Mouse (Mus musculus) C2C12 (cell line): ENCODE measurements around the gene Rabgap1l. TPM values are rescaled to one million over a fixed set of nuclear protein-coding genes. Genes with fewer than 3 reads are reported as not detected.

Experiments
- H3K27me3 ChIP-seq: one replicate; pipeline ENCODE4 v1.6.1; 2011; ENCODE audit not compliant: control insufficient read depth, insufficient read depth, insufficient read length
- H3K36me3 ChIP-seq: one replicate; pipeline ENCODE4 v1.6.1; 2011; ENCODE audit not compliant: control insufficient read depth, insufficient read depth
- H3K4me3 ChIP-seq: one replicate; pipeline ENCODE4 v1.5.1; 2011; ENCODE audit warnings: mild to moderate bottlenecking, control low read depth; ENCODE audit not compliant: poor library complexity, insufficient read depth, severe bottlenecking
- H3K79me2 ChIP-seq: one replicate; pipeline ENCODE4 v1.6.1; 2011; ENCODE audit not compliant: control insufficient read depth, insufficient read depth
- H3K79me3 ChIP-seq: one replicate; pipeline ENCODE4 v1.6.1; 2011; ENCODE audit warnings: low read depth, control low read depth
- H3ac ChIP-seq: one replicate; pipeline ENCODE3; 2011; ENCODE audit warnings: low read depth; ENCODE audit not compliant: control insufficient read depth, insufficient read length
- CEBPB ChIP-seq: IDR thresholded peaks from one replicate; pipeline ENCODE4 v1.6.1; 2011; ENCODE audit warnings: low read depth, mild to moderate bottlenecking, control low read depth, moderate library complexity
- CTCF ChIP-seq: IDR thresholded peaks from one replicate; pipeline ENCODE4 v1.5.1; 2011; ENCODE audit not compliant: control insufficient read depth, insufficient read depth, insufficient read length
- FOSL1 ChIP-seq: IDR thresholded peaks from one replicate; pipeline ENCODE4 v1.8.0; 2011; ENCODE audit warnings: mild to moderate bottlenecking, low read length; ENCODE audit not compliant: poor library complexity, insufficient read depth, severe bottlenecking
- MAX ChIP-seq: IDR thresholded peaks from one replicate; pipeline ENCODE4 v1.6.1; 2011; ENCODE audit warnings: mild to moderate bottlenecking, control low read depth
- MYOD1 ChIP-seq: IDR thresholded peaks from one replicate; pipeline ENCODE4 v1.6.1; 2011; ENCODE audit warnings: low read depth; ENCODE audit not compliant: control insufficient read depth, insufficient read length
- MYOG ChIP-seq: IDR thresholded peaks from one replicate; pipeline ENCODE4 v1.6.1; 2011; ENCODE audit not compliant: control insufficient read depth, insufficient read length; ENCODE audit errors: extremely low read depth
- USF1 ChIP-seq: IDR thresholded peaks from one replicate; pipeline ENCODE4 v1.6.1; 2011; ENCODE audit warnings: low read depth, mild to moderate bottlenecking, control low read depth, moderate library complexity
- polyA plus RNA-seq: library from polyadenylated mRNA; unstranded; fragments of >200 nt; fragmentation: generic; extraction: Trizol; gene quantifications from one replicate; pipeline ENCODE4 v1.2.1, GENCODE M21; 2012; ENCODE audit warnings: missing spikeins

Rabgap1l gene
- polyA plus RNA-seq, 1 experiment, result 3.2 TPM

GRCm38 (mm10) chr1:160550636-160551035, 242.4 kb downstream of the Rabgap1l start:
- Histone ChIP-seq H3K36me3 (no peaks in the 10 kb centered on the region), H3K4me3 (no peak overlapping the region), H3K27me3 (no peaks in the 10 kb centered on the region), H3ac (no peak overlapping the region), H3K79me2 (no peaks in the 10 kb centered on the region), H3K79me3 (no peaks in the 10 kb centered on the region)
- TF ChIP-seq MYOG (no peak), CEBPB (no peak), FOSL1 (no peak), MAX (no peak), CTCF (no peak), USF1 (peak; percentile 39), MYOD1 (no peak)

- Histone ChIP-seq H3K36me3 (no peaks in the 10 kb centered on the region), H3K79me3 (no peaks in the 10 kb centered on the region), H3K79me2 (no peaks in the 10 kb centered on the region), H3K27me3 (no peaks in the 10 kb centered on the region), H3K4me3 (no peak overlapping the region), H3ac (no peak overlapping the region)
- TF ChIP-seq MYOD1 (no peak), MAX (no peak), CTCF (no peak), MYOG (no peak), USF1 (no peak), CEBPB (no peak), FOSL1 (no peak)
These were observed 244.8 kb downstream of the Rabgap1l start for GRCm38 (mm10) chr1:160547934-160548876.

GRCm38 (mm10) chr1:160535649-160536048, 257.4 kb downstream of the Rabgap1l start:
- Histone ChIP-seq H3ac (no peak overlapping the region), H3K4me3 (no peak overlapping the region), H3K79me3 (no peaks in the 10 kb centered on the region), H3K27me3 (no peaks in the 10 kb centered on the region), H3K36me3 (no peaks in the 10 kb centered on the region), H3K79me2 (no peaks in the 10 kb centered on the region)
- TF ChIP-seq MYOG (no peak), FOSL1 (no peak), CTCF (no peak), MAX (no peak), MYOD1 (no peak), USF1 (no peak), CEBPB (no peak)

- TF ChIP-seq FOSL1 (no peak), MAX (no peak), CEBPB (no peak), MYOD1 (no peak), CTCF (no peak), MYOG (no peak), USF1 (no peak)
- Histone ChIP-seq H3K4me3 (no peak overlapping the region), H3K27me3 (no peaks in the 10 kb centered on the region), H3K79me3 (no peaks in the 10 kb centered on the region), H3K36me3 (no peaks in the 10 kb centered on the region), H3K79me2 (no peaks in the 10 kb centered on the region), H3ac (no peak overlapping the region)
These were observed 258.3 kb downstream of the Rabgap1l start for GRCm38 (mm10) chr1:160534571-160535335.

GRCm38 (mm10) chr1:160533209-160533820, 259.7 kb downstream of the Rabgap1l start:
- Histone ChIP-seq H3K4me3 (no peak overlapping the region), H3K27me3 (no peaks in the 10 kb centered on the region), H3K79me2 (no peaks in the 10 kb centered on the region), H3K79me3 (no peaks in the 10 kb centered on the region), H3K36me3 (no peaks in the 10 kb centered on the region), H3ac (no peak overlapping the region)
- TF ChIP-seq MAX (no peak), CTCF (no peak), FOSL1 (no peak), MYOD1 (no peak), USF1 (no peak), MYOG (no peak), CEBPB (no peak)
